Mouse (Mus musculus) midbrain, embryonic 16.5 days (tissue): ENCODE measurements at regions not wholly inside any gene's neighbourhood (a gene's known extent, or its start where the extent isn't known, plus 50 kb on each side); places are given as distances from the start of the nearest gene placed in this dataset.

Experiments
- ATAC-seq: fragments of 200-750 bp; cut with Nextera tagmentation; 2 replicates; pipeline ENCODE4 v1.8.0; 2017; ENCODE audit warnings: moderate TSS enrichment
- H3K27ac ChIP-seq: fragments of 300-500 bp; sonication (generic); 2 replicates; pipeline ENCODE4 v1.5.1; 2014; ENCODE audit warnings: mild to moderate bottlenecking, low read length, mixed read lengths
- H3K27me3 ChIP-seq: fragments of 300-500 bp; sonication (generic); 2 replicates; pipeline ENCODE4 v1.6.1; 2014; ENCODE audit warnings: low read depth, low read length, mixed read lengths; ENCODE audit not compliant: control insufficient read depth, insufficient read depth
- H3K36me3 ChIP-seq: fragments of 300-500 bp; sonication (generic); 2 replicates; pipeline ENCODE4 v1.6.1; 2014; ENCODE audit warnings: mild to moderate bottlenecking, low read length, moderate library complexity, mixed read lengths; ENCODE audit not compliant: control insufficient read depth, insufficient read depth
- H3K4me1 ChIP-seq: fragments of 300-500 bp; sonication (generic); 2 replicates; pipeline ENCODE4 v1.6.1; 2014; ENCODE audit warnings: mild to moderate bottlenecking, low read length, mixed read lengths; ENCODE audit not compliant: control insufficient read depth, insufficient read depth
- H3K4me2 ChIP-seq: fragments of 300-500 bp; sonication (generic); 2 replicates; pipeline ENCODE4 v1.6.1; 2014; ENCODE audit warnings: mild to moderate bottlenecking, low read length, mixed read lengths
- H3K4me3 ChIP-seq: fragments of 300-500 bp; sonication (generic); 2 replicates; pipeline ENCODE4 v1.5.1; 2014; ENCODE audit warnings: low read depth, mild to moderate bottlenecking, low read length, moderate library complexity, mixed read lengths
- H3K9ac ChIP-seq: fragments of 300-500 bp; sonication (generic); 2 replicates; pipeline ENCODE4 v1.6.1; 2014; ENCODE audit warnings: low read depth, low read length, mixed read lengths
- H3K9me3 ChIP-seq: fragments of 300-500 bp; sonication (generic); replicated peaks from 2 replicates; pipeline ENCODE4 v1.6.1; 2014; ENCODE audit warnings: mild to moderate bottlenecking, low read length, mixed read lengths; ENCODE audit not compliant: control insufficient read depth, poor library complexity, severe bottlenecking
- WGBS: fragments of 180-500 bp; shearing (Covaris S2); extraction: QIAGEN DNeasy Blood & Tissue Kit; methylation state at CpG from one replicate; pipeline ENCODE4 v1.1.7; 2014; 5-methylcytosine and 5-hydroxymethylcytosine counted together

DNA sequence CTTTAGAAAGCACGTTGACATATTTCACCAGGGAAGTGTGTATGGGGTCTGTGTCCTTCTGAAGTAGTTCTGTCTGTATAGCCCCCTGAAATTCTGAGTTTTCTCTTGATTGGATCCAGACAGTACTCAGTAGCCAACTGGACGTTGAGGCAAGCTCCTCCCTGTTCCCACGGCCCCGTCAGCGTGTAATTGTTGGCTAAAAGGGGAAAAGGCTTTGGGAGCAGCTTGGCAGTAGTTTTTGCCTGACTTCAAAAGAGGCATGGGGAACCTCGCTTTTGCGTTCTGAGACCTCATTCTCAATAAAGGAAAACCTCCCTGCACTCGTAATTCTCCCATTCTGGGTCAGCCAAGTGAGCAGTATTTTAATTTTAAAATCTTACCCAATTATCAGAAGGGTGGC lies 157.8 kb upstream of the Mphosph6 start:
- Histone ChIP-seq H3K4me2 (no peak overlapping the region; the same call in 1 of the 2 replicates), H3K9ac (no peak overlapping the region), H3K27ac (no peak overlapping the region), H3K4me1 (no peaks in the 10 kb centered on the region), H3K9me3 (no peaks in the 10 kb centered on the region), H3K27me3 (no peaks in the 10 kb centered on the region), H3K4me3 (no peak overlapping the region), H3K36me3 (no peaks in the 10 kb centered on the region)
- no peak for ATAC-seq
- 54% methylated on average over 8 of the region's 8 CpGs for WGBS

GRCm38 (mm10) chr8:117958914-117959313 lies 157.2 kb upstream of the Mphosph6 start:
- 47% methylated on average over 3 of the region's 3 CpGs for WGBS
- H3K27ac ChIP-seq = no peak overlapping the region

DNA sequence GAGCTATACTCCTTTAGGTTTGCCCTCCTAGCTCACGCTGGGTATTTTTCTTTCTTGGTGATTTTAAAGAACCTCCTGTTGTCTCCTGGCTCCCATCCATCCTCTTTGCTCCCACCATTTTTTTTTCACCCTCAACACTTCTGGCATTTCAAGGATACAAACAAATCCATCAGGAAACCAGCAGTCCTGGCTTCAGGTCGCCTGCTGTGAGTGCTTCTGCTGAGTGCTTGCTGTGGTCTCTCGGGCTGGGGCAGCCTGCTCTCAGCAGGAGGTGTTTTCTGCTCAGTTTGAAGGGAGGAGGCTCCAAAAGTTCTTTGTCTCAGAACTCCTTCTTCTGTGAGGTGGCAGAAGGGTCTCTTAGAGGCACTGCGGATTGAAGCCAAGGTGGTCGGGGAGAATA lies 149.9 kb upstream of the Mphosph6 start:
- ATAC-seq = no peak
- no peaks in the 10 kb centered on the region for H3K9me3 ChIP-seq
- no peak overlapping the region for H3K27ac ChIP-seq
- no peak overlapping the region; the same call in 1 of the 2 replicates for H3K4me2 ChIP-seq
- H3K27me3 ChIP-seq = no peaks in the 10 kb centered on the region
- peaks cover 7% of the 10 kb centered on the region for H3K4me1 ChIP-seq
- WGBS = 14% methylated on average over 5 of the region's 5 CpGs
- H3K4me3 ChIP-seq = no peak overlapping the region
- no peaks in the 10 kb centered on the region for H3K36me3 ChIP-seq
- no peak overlapping the region for H3K9ac ChIP-seq

More at GRCm38 (mm10) chr8:117958914-117959313, 157.2 kb upstream of the Mphosph6 start:
- Histone ChIP-seq H3K9ac (no peak overlapping the region), H3K4me1 (no peaks in the 10 kb centered on the region), H3K4me2 (no peak overlapping the region), H3K36me3 (no peaks in the 10 kb centered on the region), H3K4me3 (no peak overlapping the region), H3K9me3 (no peaks in the 10 kb centered on the region), H3K27me3 (no peaks in the 10 kb centered on the region)
- no peak for ATAC-seq

DNA sequence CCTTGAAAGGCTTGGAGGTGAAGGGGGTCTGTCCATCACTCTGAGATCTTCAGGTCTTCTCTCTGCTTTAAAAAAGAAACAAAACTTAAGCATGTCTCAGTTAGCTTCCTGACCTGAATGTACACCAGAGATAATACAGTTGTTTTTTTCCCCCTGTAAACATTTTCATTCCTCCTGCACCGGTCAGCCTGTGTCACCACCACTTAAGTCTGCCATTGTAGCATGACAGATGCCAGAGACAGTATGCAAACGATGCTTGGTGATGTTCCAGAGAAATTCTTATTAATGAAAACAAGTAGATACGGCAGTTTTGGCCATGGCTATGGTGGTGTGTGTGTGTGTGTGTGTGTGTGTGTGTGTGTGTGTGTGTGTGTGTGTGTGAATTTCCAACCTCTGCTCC lies 144.8 kb upstream of the Mphosph6 start:
- Histone ChIP-seq H3K36me3 (no peaks in the 10 kb centered on the region), H3K4me3 (no peak overlapping the region), H3K27ac (no peak overlapping the region), H3K4me1 (peaks cover 3% of the 10 kb centered on the region), H3K9me3 (no peaks in the 10 kb centered on the region), H3K27me3 (no peaks in the 10 kb centered on the region), H3K4me2 (no peak overlapping the region), H3K9ac (no peak overlapping the region)
- no peak for ATAC-seq
- 78% methylated on average over 3 of the region's 3 CpGs for WGBS

DNA sequence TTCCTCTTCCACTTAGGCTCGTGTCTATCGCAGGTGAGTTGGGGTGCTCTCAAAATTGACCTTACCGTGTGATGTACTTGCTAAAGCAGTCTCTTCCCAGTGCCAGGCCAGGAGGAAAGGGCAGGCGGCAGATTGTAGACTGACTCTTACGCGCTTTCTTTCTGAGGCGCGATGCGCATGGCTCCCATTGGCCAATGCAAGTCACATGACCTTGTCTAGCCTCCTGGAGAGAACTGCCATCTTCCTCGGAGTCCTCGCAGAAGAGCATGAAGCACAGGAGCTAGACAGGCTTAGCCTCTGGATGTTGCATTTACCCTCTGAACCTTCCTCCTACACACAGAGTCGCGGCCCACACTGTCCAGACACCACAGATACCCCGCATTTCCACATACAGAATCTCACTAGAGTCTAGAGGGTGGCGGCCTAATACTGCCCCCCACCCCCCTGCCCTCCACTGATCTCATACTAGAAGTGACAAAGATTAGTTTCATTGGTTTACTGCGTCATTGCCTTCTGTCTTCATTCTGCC lies 132.9 kb upstream of the Mphosph6 start:
- WGBS = 94% methylated on average over 16 of the region's 16 CpGs
- H3K27me3 ChIP-seq = no peaks in the 10 kb centered on the region

DNA sequence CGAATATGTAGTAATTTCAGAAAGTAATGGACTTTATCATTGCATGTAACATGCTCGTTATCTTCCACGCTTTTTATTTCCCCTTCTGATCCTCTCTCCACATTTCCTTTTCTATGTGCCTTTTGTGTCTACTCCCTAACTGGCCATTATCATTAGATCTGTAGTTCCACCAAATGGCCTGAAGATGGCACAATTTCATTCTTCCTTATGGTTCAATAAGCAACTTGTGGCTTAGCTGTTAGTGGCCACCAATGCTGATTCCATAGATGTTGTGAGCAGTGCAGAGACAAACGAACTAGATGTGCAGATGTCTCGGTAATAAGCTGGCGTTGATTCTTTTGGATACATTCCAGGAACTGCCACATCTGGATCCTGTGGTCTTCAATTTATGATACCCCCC lies 128.9 kb upstream of the Mphosph6 start:
- H3K9ac ChIP-seq = no peak overlapping the region
- no peak overlapping the region for H3K4me3 ChIP-seq
- H3K36me3 ChIP-seq = no peaks in the 10 kb centered on the region
- no peak overlapping the region for H3K4me2 ChIP-seq
- no peaks in the 10 kb centered on the region for H3K27me3 ChIP-seq
- H3K4me1 ChIP-seq = peaks cover 2% of the 10 kb centered on the region; the same call in 1 of the 2 replicates
- WGBS = 62% methylated on average over 6 of the region's 6 CpGs
- no peak for ATAC-seq
- no peaks in the 10 kb centered on the region for H3K9me3 ChIP-seq
- no peak overlapping the region for H3K27ac ChIP-seq

More for the DNA sequence above, 132.9 kb upstream of the Mphosph6 start:
- Histone ChIP-seq H3K4me2 (no peak overlapping the region), H3K36me3 (no peaks in the 10 kb centered on the region), H3K9me3 (no peaks in the 10 kb centered on the region), H3K4me1 (no peaks in the 10 kb centered on the region), H3K27ac (no peak overlapping the region), H3K4me3 (no peak overlapping the region), H3K9ac (no peak overlapping the region)
- ATAC-seq = no peak

DNA sequence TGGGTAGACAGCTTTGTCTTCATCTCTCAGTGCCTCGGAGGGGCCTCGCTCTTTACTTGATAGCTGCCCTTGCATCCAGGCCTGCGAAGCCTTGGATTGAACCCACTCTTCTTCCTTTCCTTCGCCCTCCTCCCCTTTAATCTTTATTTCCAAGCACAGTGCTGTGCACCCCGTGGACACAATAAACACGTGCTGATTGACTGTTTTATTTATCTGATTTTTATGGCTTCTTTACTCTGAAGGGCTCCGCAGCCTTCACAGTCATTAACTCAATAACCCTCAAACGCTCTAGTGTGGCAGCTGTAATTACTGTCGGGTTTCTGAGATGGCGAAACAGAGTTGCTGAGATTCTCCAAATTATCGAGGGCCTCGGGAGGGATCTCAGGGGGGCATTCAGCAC lies 127.9 kb upstream of the Mphosph6 start:
- Histone ChIP-seq H3K4me1 (peaks cover 2% of the 10 kb centered on the region; the same call in 1 of the 2 replicates), H3K9ac (no peak overlapping the region), H3K27me3 (no peaks in the 10 kb centered on the region), H3K27ac (no peak overlapping the region), H3K4me3 (no peak overlapping the region), H3K36me3 (no peaks in the 10 kb centered on the region), H3K4me2 (no peak overlapping the region), H3K9me3 (no peaks in the 10 kb centered on the region)
- WGBS = 33% methylated on average over 12 of the region's 12 CpGs
- no peak for ATAC-seq

DNA sequence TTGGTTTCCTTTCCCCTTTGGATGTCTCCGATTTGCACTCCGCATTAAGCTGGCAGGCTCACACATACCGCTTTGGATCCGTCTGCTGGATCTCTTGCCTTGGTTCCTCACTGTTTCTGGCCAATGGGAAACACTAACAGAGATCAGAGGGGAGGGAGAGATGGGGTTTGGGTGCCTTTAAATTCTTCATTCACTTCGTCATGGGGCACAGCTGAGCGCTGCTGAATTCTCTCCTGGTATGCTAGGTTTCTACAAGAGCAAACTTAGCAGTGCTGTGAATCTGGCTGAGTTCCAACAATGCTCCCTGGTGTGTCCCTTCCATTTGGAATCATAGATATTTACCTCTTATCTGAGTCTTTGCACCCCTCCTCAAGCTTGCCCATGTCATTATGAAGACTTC lies 121.6 kb upstream of the Mphosph6 start:
- WGBS = 78% methylated on average over 6 of the region's 6 CpGs
- H3K27me3 ChIP-seq = no peaks in the 10 kb centered on the region

GRCm38 (mm10) chr8:117903052-117903451 lies 101.3 kb upstream of the Mphosph6 start:
- Histone ChIP-seq H3K27me3 (no peaks in the 10 kb centered on the region), H3K27ac (no peak overlapping the region)

More for the DNA sequence above, 121.6 kb upstream of the Mphosph6 start:
- Histone ChIP-seq H3K4me2 (no peak overlapping the region), H3K27ac (no peak overlapping the region), H3K9me3 (no peaks in the 10 kb centered on the region), H3K9ac (no peak overlapping the region), H3K4me3 (no peak overlapping the region), H3K36me3 (no peaks in the 10 kb centered on the region), H3K4me1 (no peaks in the 10 kb centered on the region)
- no peak for ATAC-seq

More at GRCm38 (mm10) chr8:117903052-117903451, 101.3 kb upstream of the Mphosph6 start:
- 44% methylated on average over 8 of the region's 8 CpGs for WGBS
- Histone ChIP-seq H3K9ac (no peak overlapping the region), H3K9me3 (no peaks in the 10 kb centered on the region), H3K4me3 (no peak overlapping the region), H3K4me1 (peaks cover 3% of the 10 kb centered on the region; the same call in 1 of the 2 replicates), H3K36me3 (no peaks in the 10 kb centered on the region), H3K4me2 (no peak overlapping the region)
- no peak for ATAC-seq
